Mouse (Mus musculus): Measurements from ENCODE around the gene Cdc20b.

The Cdc20b gene

GRCm38 (mm10) chr13:113031351-113031750 is 3.6 kb upstream of the Cdc20b start:
- DNase-seq (ENCODE audit: low spot score): no peak

DNA sequence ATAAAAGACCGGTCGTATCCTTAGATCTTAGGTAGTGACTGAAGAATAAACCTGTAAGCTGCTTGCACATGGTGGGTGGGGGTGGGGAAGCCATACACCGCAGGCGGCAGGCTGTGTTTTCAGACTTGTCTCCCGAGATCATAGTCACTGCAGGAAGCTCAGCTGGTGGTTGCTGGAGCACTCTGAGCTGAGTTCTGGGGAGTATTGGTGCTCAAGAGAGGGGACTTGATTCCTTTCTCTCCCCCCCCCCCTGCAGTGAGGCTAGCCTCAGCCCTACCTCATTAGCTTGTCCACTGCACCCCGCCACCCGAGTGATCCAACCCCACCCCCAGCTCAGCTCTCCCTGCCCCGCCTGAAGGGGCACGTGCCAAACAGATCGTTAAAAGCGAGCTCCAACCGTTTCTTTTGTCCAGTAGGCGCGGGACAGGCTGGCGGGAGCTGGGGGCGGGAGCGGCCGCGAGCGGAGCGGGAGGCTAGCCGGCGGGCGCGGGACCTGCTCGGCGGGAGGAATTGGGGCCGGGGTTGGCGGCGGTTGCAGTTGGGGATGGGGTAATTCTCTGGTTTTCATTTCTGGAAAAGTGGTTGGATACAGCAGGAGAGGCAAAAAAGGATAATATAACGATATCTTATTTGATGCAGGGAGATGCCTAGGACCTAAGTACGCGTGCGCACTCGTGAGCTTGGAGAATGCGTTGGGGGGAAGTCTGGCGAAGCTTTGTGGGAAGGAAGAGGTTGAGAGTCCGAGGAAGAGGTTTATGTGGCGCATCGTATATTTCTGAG is 2.9 kb upstream of the Cdc20b start:
- DNase-seq (ENCODE audit: low spot score): no peak

DNA sequence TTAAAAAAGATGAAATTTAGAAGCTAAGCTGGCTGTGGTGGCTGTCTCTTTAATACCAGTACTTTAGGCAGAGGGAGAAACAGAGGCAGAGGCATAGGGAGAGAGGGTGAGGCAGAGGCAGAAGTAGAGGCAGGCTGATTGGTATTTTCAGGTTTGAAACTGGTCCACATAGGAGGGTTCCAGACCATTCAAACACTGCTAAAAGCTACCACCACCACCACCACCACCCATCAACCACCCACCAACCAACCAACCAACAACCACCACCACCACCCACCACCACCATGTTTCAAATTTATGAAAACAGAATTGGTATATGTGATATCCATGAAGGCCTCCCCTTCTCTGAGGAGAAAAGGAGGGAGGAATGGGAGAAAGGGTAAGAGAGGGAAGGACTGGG is 2.1 kb upstream of the Cdc20b start:
- DNase-seq (ENCODE audit: low spot score): no peak

GRCm38 (mm10) chr13:113034271-113034886 is 532 bp upstream of the Cdc20b start:
- no peak for DNase-seq (ENCODE audit: low spot score)

DNA sequence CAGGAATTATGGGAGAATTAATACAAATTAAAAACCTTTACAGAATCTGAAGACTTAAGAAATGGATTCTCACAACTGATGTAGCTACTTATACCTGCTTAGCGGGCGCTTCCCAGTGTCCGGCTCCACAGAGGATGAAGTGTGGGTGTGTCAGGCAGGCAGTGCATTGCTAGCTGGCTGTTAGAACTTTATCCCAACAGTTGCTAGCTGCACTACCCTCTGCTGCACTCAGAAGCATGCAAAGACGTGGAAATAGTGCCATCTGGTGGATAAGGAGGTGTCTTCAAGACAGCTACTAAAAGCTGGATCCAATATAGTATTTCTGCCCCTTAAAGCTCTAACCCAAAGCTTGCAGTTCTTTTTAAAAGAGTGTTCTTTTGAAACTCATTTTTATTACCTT is 941 bp downstream of the Cdc20b start:
- peak; percentile 80 for DNase-seq (ENCODE audit: low spot score)

- DNase-seq (ENCODE audit: low spot score): no peak
These were observed 10.0 kb downstream of the Cdc20b start for GRCm38 (mm10) chr13:113044876-113045275.

GRCm38 (mm10) chr13:113045458-113046110 is 10.7 kb downstream of the Cdc20b start:
- no peak for DNase-seq (ENCODE audit: low spot score)

DNA sequence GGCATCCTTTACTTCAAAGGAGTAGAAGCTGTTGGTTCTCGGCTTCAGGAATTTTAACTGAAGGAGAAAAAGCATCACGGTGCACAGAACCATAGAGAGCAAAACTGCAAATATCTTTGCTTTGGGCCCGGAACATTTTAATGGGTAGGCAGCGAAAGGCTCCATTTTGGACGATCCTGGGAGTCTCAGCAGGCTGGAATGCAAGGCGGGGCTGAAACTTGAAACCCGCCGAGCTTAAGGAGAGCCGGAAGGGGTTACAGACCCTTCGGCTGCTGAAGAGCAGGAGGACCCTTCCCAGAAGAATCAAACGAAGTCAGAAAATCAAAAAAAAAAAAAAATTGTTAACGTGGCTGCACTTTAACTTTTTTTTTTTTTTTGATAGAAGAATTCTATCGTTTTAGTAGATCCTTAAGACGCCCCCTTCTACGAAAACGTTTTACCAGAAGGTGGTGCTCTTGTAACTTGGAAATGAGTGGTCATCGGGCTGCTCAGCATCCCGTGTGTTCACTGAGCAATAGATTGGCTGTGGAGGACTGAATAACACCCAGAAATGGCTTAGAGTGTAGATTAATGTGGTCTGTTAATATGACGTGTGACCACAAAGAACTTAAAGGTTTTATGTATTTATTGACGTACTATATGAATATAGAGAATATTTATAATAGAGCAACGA is 11.4 kb downstream of the Cdc20b start, which contains the start of gene Gpx8:
Gpx8 (minus strand) TSS at position 200 of the 673 bp plus-strand sequence.
- peak; percentile 37 for DNase-seq (ENCODE audit: low spot score)

GRCm38 (mm10) chr13:113047018-113047417 is 12.1 kb downstream of the Cdc20b start:
- DNase-seq (ENCODE audit: low spot score): no peak

DNA sequence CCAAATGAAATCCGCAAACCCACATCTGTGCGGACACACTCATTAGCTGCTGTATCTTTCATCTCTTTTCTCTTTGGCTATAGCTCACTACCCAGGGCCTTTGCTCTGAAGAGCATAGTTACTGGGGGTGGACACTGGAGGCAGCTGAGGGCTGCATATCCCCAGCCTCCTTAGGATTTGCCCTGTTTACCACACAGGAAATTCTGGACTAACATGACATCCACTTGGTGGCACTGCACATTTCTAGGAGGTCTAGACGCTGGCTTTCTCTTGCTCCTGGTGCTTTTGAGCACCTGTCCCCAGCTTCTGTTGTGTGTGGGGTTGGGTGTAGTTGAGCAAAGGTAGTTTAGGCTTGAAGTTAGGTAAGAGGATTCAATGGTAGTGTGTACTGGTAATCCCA is 12.7 kb downstream of the Cdc20b start:
- no peak for DNase-seq (ENCODE audit: low spot score)

DNA sequence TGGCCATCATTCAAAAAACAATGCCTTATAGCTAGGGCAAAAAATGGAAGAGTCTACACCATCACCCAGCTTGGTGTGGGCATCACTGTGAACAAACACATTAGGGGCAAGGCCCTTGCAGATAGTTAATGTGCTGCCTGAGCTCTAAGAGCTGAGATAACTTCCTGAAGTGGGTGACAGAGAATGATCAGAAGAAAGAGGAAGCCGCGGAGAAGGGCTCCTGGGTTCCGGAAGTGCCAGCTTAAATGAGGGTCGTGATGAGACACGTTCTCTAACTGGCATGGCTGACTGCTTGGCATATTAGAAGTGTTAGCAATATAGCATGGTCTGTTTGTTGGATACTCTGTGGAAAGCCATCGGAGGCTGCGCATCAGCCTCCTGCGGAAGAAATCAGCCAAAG is 19.3 kb downstream of the Cdc20b start:
- DNase-seq (ENCODE audit: low spot score): no peak

DNA sequence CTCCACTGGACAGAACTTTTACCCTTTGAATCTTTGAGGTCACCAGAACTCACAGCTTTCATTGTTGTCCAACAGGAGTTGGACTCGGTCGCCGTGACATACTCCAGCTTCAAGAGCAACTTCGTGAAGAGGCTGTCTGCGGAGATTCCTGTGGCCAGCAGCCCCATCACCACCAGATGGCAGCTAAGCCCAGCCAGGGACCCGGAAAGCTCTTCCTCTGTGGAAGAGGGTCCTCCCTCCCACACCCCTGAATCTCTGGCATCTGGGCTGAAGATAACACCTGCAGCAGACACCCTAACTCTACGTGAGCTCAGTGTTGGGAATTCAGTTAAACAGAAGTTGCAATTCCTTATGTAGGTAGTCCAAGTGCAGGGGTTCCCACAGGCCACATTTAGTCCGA is 20.9 kb downstream of the Cdc20b start:
- DNase-seq (ENCODE audit: low spot score): no peak

DNA sequence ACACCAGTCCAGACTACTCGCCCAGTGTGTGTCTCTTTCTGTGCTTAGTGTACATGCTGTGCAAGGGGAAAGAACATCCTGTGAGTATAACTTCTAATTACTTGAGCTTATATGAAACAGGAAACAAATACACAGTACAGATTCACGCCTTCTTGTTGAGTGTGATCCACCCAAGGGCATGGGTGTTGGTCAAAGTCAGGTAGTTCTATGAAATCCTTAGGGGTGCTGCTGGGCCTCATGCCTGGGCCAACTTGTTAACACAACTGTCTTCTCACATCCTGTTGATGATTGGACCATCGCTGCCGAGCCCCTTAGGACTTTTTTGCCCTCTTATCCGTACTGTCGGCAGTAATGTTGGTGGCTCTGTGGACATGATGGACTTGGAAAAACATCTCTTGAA is 26.8 kb downstream of the Cdc20b start:
- DNase-seq (ENCODE audit: low spot score): no peak

DNA sequence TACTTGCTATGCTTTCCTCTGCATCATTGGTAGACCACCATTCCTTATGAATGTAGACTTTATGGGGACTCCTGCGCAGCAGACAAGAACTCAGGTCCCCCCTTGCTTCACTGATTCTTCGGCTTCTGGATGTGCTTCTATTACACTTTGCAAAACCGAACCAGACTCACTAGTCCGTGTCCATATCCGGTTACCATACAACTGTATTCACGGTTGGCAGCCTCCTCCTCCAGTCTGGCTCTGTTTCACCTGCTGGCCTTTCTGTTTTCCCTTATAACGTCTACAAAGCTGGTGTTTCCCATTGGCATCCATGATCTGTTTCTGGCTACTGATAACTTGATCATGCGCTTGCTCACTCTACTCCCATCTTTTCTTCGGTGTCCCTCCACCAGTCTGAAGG is 29.6 kb downstream of the Cdc20b start:
- no peak for DNase-seq (ENCODE audit: low spot score)

GRCm38 (mm10) chr13:113079021-113079420 is 44.1 kb downstream of the Cdc20b start:
- DNase-seq (ENCODE audit: low spot score): no peak

- no peak for DNase-seq (ENCODE audit: low spot score)
These were observed 47.2 kb downstream of the Cdc20b start for GRCm38 (mm10) chr13:113082101-113082500.

GRCm38 (mm10) chr13:113084732-113085131 is 49.8 kb downstream of the Cdc20b start:
- no peak for DNase-seq (ENCODE audit: low spot score)

- DNase-seq (ENCODE audit: low spot score): no peak
These were observed 52.5 kb downstream of the Cdc20b start for GRCm38 (mm10) chr13:113087226-113088017.

DNA sequence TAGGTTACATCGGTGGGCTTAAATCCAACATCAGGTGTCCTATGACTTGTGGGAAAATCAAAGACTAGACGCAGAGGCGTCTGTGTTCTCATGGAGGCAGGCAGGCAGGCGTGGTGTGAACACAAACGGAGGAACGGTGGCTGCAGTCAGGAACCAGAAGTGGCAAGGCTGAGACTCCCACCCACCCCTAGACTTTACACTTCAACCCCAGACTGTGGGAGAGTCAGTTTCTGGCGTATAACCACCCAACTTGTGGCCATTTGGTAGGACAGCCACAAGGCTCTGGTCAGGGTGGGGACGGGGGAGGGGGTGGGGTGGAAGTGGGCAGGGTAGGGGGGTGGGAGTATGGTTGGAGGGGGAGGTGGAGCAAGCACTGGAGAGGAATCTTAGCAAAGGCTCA is 55.6 kb downstream of the Cdc20b start:
- no peak for DNase-seq (ENCODE audit: low spot score)

DNA sequence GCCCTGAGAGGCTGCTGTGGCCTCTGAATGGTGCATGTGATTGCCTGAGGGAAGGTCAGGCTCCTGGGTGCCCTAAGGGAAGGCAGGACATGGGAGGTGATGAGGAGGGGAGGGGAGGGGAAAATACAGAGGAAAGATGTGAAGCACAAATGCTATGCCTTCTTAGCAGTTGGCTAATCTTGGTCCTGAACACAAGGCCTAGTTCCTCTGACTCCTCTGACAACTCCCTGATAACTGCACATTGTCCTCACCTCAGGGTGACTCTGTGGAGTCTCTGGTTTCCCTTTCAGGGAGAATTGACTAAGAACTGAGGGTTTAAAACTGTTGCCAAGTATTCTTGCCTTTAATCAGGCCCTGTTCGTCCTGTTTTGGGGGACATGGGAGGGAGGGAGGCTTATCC is 59.7 kb downstream of the Cdc20b start:
- DNase-seq (ENCODE audit: low spot score): no peak

- DNase-seq (ENCODE audit: low spot score): no peak
These were observed 62.1 kb downstream of the Cdc20b start for GRCm38 (mm10) chr13:113097011-113097410.

- DNase-seq (ENCODE audit: low spot score): no peak
These were observed 63.5 kb downstream of the Cdc20b start for GRCm38 (mm10) chr13:113098406-113098805.
